Mouse (Mus musculus): ENCODE data around the gene Nfasc. TPM values are rescaled to one million over a fixed set of nuclear protein-coding genes. Genes with fewer than 3 reads are reported as not detected.

The Nfasc gene
- polyA plus RNA-seq, 1 experiment from 2014 or later, result 0.12 TPM

DNA sequence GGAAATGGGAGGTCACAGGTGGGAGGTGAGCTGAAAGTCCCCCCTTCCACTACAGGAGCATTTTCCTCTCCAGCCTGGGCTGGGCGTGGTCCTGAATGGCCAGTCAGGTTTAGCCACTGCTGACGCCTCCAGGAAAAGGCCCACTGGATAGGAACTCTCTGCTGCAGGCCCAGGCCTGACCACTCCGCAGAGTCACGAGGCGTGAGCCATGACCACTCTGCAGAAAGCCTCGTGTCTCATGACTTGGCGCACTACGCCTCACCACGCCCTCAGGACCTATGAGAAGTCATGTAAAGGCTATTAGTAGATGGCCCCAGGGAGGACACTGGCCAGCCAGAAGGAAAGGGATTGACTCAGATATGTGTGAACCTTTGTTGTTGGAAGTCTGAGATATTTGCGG lies 23.6 kb upstream of the Nfasc start:
- DNase-seq (no peak), ATAC-seq (ENCODE audit: low read depth) (no peak)
- H3K4me2 ChIP-seq, result no peak overlapping the region
- no peak overlapping the region for H3K9ac ChIP-seq
- H3K27me3 ChIP-seq, result no peaks in the 10 kb centered on the region
- WGBS (ENCODE audit: insufficient replicate concordance), result 60% methylated on average over 10 of the region's 10 CpGs
- H3K36me3 ChIP-seq, result no peaks in the 10 kb centered on the region
- no peaks in the 10 kb centered on the region for H3K9me3 ChIP-seq (replicated peaks)
- H3K27ac ChIP-seq, result no peak overlapping the region
- H3K4me1 ChIP-seq (replicated peaks), result no peaks in the 10 kb centered on the region
- no peak overlapping the region for H3K4me3 ChIP-seq (replicated peaks)

- Histone ChIP-seq H3K4me3 (replicated peaks) (no peak overlapping the region), H3K9ac (no peak overlapping the region), H3K27ac (no peak overlapping the region), H3K36me3 (no peaks in the 10 kb centered on the region), H3K4me1 (replicated peaks) (no peaks in the 10 kb centered on the region), H3K27me3 (no peaks in the 10 kb centered on the region), H3K9me3 (replicated peaks) (no peaks in the 10 kb centered on the region), H3K4me2 (no peak overlapping the region)
- ATAC-seq (ENCODE audit: low read depth) (no peak), DNase-seq (no peak)
- 55% methylated on average over 6 of the region's 6 CpGs for WGBS (ENCODE audit: insufficient replicate concordance)
Measured at GRCm38 (mm10) chr1:132759390-132759789, 17.8 kb upstream of the Nfasc start.

DNA sequence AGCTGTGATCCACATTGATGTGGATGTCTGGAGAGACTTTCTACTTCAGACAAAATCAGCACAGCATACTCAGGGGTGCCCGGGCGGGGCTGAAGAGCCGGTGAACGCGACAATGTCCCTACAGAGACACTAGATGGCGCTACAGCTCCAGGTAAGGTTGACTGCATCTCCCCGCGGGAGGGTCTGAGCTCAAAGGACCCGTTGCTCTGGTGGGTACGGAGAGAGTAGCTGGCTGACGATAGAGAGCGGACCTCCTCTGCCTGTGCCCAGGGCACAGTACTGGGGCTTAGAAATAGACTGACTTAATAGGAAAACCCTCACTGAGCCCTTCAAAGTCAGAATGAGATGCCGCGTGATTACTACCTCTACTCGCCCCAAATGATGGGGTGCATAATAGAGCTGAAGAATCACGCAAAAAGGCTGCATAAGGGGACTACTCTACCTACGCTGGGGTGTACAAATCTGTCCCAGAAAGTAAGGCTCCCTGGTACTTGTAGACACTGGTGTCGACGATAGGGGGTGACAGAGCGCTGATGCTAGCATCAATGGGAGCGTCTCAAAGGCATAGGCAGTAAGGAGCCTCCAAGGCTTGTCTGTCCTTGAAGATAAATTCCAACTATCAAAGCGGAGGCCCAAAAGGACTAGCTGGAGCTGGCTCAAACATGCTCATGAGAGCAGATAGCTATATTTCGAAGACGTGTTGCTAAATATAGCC lies 17.2 kb upstream of the Nfasc start:
- H3K27ac ChIP-seq, result no peak overlapping the region
- ATAC-seq (ENCODE audit: low read depth), result no peak
- H3K4me3 ChIP-seq (replicated peaks), result no peak overlapping the region
- DNase-seq, result no peak
- no peak overlapping the region for H3K9ac ChIP-seq
- no peaks in the 10 kb centered on the region for H3K4me1 ChIP-seq (replicated peaks)
- 9% methylated on average over 24 of the region's 24 CpGs for WGBS (ENCODE audit: insufficient replicate concordance)
- H3K36me3 ChIP-seq, result no peaks in the 10 kb centered on the region
- no peaks in the 10 kb centered on the region for H3K9me3 ChIP-seq (replicated peaks)
- peak overlapping the region; percentile 36 for H3K4me2 ChIP-seq
- no peaks in the 10 kb centered on the region for H3K27me3 ChIP-seq

DNA sequence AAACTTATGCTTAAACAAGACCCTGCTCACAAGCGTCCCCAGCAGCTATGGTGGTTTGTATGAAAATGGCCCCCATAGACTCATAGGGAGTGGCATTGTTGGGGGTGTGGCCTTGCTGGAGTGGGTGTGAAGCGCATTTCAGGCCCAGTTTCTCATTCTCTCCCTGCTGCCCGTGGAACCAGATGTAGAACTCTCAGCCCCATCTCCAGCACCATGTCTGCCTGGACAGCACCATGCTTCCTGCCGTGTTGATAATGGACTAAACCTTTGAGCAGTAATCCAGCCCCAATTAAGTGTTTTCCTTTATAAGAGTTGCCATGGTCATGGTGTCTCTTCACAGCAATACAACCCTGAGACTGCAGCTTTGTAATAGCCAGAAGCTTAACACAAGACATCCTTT lies 13.6 kb upstream of the Nfasc start:
- Histone ChIP-seq H3K4me1 (replicated peaks) (no peaks in the 10 kb centered on the region), H3K9ac (no peak overlapping the region), H3K4me3 (replicated peaks) (no peak overlapping the region), H3K4me2 (no peak overlapping the region), H3K36me3 (no peaks in the 10 kb centered on the region), H3K27ac (no peak overlapping the region), H3K27me3 (no peaks in the 10 kb centered on the region), H3K9me3 (replicated peaks) (no peaks in the 10 kb centered on the region)
- DNase-seq (no peak), ATAC-seq (ENCODE audit: low read depth) (no peak)
- WGBS (ENCODE audit: insufficient replicate concordance), result 49% methylated on average over 4 of the region's 4 CpGs

GRCm38 (mm10) chr1:132749217-132749884 lies 7.8 kb upstream of the Nfasc start:
- DNase-seq (no peak), ATAC-seq (ENCODE audit: low read depth) (no peak)
- Histone ChIP-seq H3K27me3 (no peaks in the 10 kb centered on the region), H3K9ac (no peak overlapping the region), H3K4me1 (replicated peaks) (no peaks in the 10 kb centered on the region), H3K36me3 (no peaks in the 10 kb centered on the region), H3K27ac (no peak overlapping the region), H3K4me3 (replicated peaks) (no peak overlapping the region), H3K9me3 (replicated peaks) (no peaks in the 10 kb centered on the region), H3K4me2 (no peak overlapping the region)
- 55% methylated on average over 9 of the region's 9 CpGs for WGBS (ENCODE audit: insufficient replicate concordance)

GRCm38 (mm10) chr1:132746302-132746701 lies 4.7 kb upstream of the Nfasc start:
- 72% methylated on average over 9 of the region's 9 CpGs for WGBS (ENCODE audit: insufficient replicate concordance)

DNA sequence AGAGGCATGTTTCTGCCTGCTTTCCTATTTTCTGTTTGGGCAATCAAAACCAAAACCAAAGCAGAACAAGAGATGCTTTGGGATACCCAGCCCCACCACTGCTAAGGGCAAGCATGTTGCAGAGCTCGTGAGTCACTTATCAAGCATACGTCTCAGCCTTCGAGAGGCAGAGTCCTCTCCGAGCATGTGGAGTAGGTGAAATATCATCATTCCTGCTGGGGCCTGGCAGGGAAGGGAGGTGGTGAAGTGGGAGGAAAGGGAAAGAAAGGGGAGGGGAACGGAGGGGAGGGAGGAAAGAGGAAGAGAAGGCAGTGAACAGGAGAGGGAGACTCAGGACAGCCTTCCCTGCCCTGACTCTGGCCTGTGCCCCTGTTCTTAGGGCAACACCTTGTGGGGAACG lies 4.0 kb upstream of the Nfasc start:
- H3K4me1 ChIP-seq (replicated peaks), result no peaks in the 10 kb centered on the region
- no peak for ATAC-seq (ENCODE audit: low read depth)
- no peak for DNase-seq
- peaks cover 31% of the 10 kb centered on the region for H3K27me3 ChIP-seq
- H3K9me3 ChIP-seq (replicated peaks), result no peaks in the 10 kb centered on the region
- WGBS (ENCODE audit: insufficient replicate concordance), result 51% methylated on average over 6 of the region's 6 CpGs
- no peak overlapping the region for H3K27ac ChIP-seq
- H3K4me3 ChIP-seq (replicated peaks), result no peak overlapping the region
- H3K4me2 ChIP-seq, result no peak overlapping the region
- no peak overlapping the region for H3K9ac ChIP-seq
- H3K36me3 ChIP-seq, result no peaks in the 10 kb centered on the region

More at GRCm38 (mm10) chr1:132746302-132746701, 4.7 kb upstream of the Nfasc start:
- Histone ChIP-seq H3K4me2 (no peak overlapping the region), H3K27ac (no peak overlapping the region), H3K4me3 (replicated peaks) (no peak overlapping the region), H3K9ac (no peak overlapping the region), H3K36me3 (no peaks in the 10 kb centered on the region), H3K4me1 (replicated peaks) (no peaks in the 10 kb centered on the region), H3K9me3 (replicated peaks) (no peaks in the 10 kb centered on the region), H3K27me3 (peaks cover 25% of the 10 kb centered on the region)
- no peak for ATAC-seq (ENCODE audit: low read depth)
- DNase-seq, result no peak

GRCm38 (mm10) chr1:132739077-132739521 lies 2.5 kb downstream of the Nfasc start:
- Histone ChIP-seq H3K36me3 (no peaks in the 10 kb centered on the region), H3K4me2 (no peak overlapping the region), H3K27ac (no peak overlapping the region), H3K9me3 (replicated peaks) (no peaks in the 10 kb centered on the region), H3K4me3 (replicated peaks) (no peak overlapping the region), H3K27me3 (peaks cover 68% of the 10 kb centered on the region), H3K9ac (no peak overlapping the region), H3K4me1 (replicated peaks) (no peaks in the 10 kb centered on the region)
- ATAC-seq (ENCODE audit: low read depth) (no peak), DNase-seq (no peak)
- WGBS (ENCODE audit: insufficient replicate concordance), result 4% methylated on average over 11 of the region's 11 CpGs

GRCm38 (mm10) chr1:132736171-132736570 lies 5.4 kb downstream of the Nfasc start:
- no peak overlapping the region for H3K4me2 ChIP-seq
- no peaks in the 10 kb centered on the region for H3K36me3 ChIP-seq
- no peak overlapping the region for H3K4me3 ChIP-seq (replicated peaks)
- no peak overlapping the region for H3K27ac ChIP-seq
- ATAC-seq (ENCODE audit: low read depth), result no peak
- no peak overlapping the region for H3K9ac ChIP-seq
- H3K9me3 ChIP-seq (replicated peaks), result no peaks in the 10 kb centered on the region
- peaks cover 42% of the 10 kb centered on the region for H3K27me3 ChIP-seq
- 15% methylated on average over 4 of the region's 4 CpGs for WGBS (ENCODE audit: insufficient replicate concordance)
- H3K4me1 ChIP-seq (replicated peaks), result no peaks in the 10 kb centered on the region
- DNase-seq, result no peak

- Histone ChIP-seq H3K4me1 (replicated peaks) (no peaks in the 10 kb centered on the region), H3K4me3 (replicated peaks) (no peak overlapping the region), H3K36me3 (no peaks in the 10 kb centered on the region), H3K27ac (no peak overlapping the region), H3K27me3 (peaks cover 21% of the 10 kb centered on the region), H3K9me3 (replicated peaks) (no peaks in the 10 kb centered on the region), H3K4me2 (no peak overlapping the region), H3K9ac (no peak overlapping the region)
- DNase-seq, result no peak
- WGBS (ENCODE audit: insufficient replicate concordance), result 14% methylated on average over 9 of the region's 9 CpGs
- ATAC-seq (ENCODE audit: low read depth), result no peak
Measured at GRCm38 (mm10) chr1:132733873-132734447, 7.6 kb downstream of the Nfasc start.

GRCm38 (mm10) chr1:132732307-132732706 lies 9.3 kb downstream of the Nfasc start:
- Histone ChIP-seq H3K36me3 (no peaks in the 10 kb centered on the region), H3K27me3 (0 out of 2 replicates have a peak, but pooled peaks cover 5% of the 10 kb centered on the region), H3K9ac (no peak overlapping the region), H3K4me3 (replicated peaks) (no peak overlapping the region), H3K4me2 (no peak overlapping the region), H3K4me1 (replicated peaks) (no peaks in the 10 kb centered on the region), H3K9me3 (replicated peaks) (no peaks in the 10 kb centered on the region), H3K27ac (no peak overlapping the region)
- no peak for ATAC-seq (ENCODE audit: low read depth)
- no peak for DNase-seq
- WGBS (ENCODE audit: insufficient replicate concordance), result 66% methylated on average over 12 of the region's 12 CpGs
